Mouse (Mus musculus) kidney, adult 2 months (tissue): Measurements from ENCODE around the gene Slc16a1.

Experiments
- CTCF ChIP-seq: fragments of 200-500 bp; conservative IDR thresholded peaks from 2 replicates; pipeline ENCODE4 v1.5.1; 2011; ENCODE audit warnings: low read depth, mild to moderate bottlenecking, control low read depth, low read length, moderate library complexity, mixed read lengths; ENCODE audit not compliant: insufficient read depth, insufficient read length
- POLR2A ChIP-seq: fragments of 200-500 bp; IDR thresholded peaks from one replicate; pipeline ENCODE4 v1.6.1; 2011; ENCODE audit warnings: low read depth, low read length, control low read depth

DNA sequence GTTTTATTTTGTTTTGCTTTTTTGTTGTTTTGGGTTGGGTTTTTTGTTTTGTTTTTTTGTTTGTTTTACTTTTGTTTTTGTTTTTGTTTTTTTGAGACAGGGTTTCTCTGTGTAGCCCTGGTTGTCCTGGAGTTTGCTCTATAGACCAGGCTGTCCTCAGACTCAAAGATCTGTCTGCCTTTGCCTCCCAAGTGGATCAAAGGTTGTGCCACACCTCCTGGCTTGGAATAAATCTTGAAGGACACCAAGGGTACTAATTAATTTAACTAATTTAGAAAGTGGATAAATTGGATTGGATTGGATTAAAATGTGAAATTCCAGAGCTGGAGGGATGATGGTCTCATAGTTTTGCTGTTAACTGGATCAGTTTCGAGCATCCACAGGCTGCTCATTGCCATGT lies 63.3 kb downstream of the Slc16a1 start:
- TF ChIP-seq POLR2A, result no peak
- no peak for TF ChIP-seq CTCF
